Mouse (Mus musculus) lung, adult 2 months (tissue): ENCODE results near the gene Mif4gd. TPM values are rescaled to one million over a fixed set of nuclear protein-coding genes. Genes with fewer than 3 reads are reported as not detected.

Experiments
- DNase-seq: peaks from one replicate; pipeline ENCODE4 v3.0.0; 2022
- H3K4me1 ChIP-seq: fragments of 200-500 bp; 2 replicates; pipeline ENCODE4 v1.6.1; 2011; ENCODE audit warnings: low read length; ENCODE audit not compliant: control insufficient read depth, insufficient read depth
- H3K4me3 ChIP-seq: fragments of 200-500 bp; replicated peaks from 2 replicates; pipeline ENCODE3; 2011; ENCODE audit warnings: low read depth, mild to moderate bottlenecking, control low read depth, low read length; ENCODE audit errors: extremely low read depth
- CTCF ChIP-seq: fragments of 200-500 bp; IDR thresholded peaks from 2 replicates; pipeline ENCODE4 v1.5.1; 2011; ENCODE audit warnings: mild to moderate bottlenecking, low read length, control low read depth; ENCODE audit not compliant: insufficient read depth
- POLR2A ChIP-seq: fragments of 200-500 bp; IDR thresholded peaks from 2 replicates; pipeline ENCODE4 v1.6.1; 2011; ENCODE audit warnings: low read depth, mild to moderate bottlenecking, control low read depth, low read length, borderline replicate concordance; ENCODE audit errors: extremely low read depth
- WGBS: fragments of 180-500 bp; shearing (Covaris S2); methylation state at CpG from one replicate; pipeline ENCODE4 v1.1.7; 2018; 5-methylcytosine and 5-hydroxymethylcytosine counted together
- polyA plus RNA-seq: library from polyadenylated mRNA; depleted of rRNA; stranded (reverse); fragments of >200 nt; gene quantifications from 2 replicates; pipeline ENCODE4 v1.2.3, GENCODE M21; 2012

Mif4gd gene
- polyA plus RNA-seq, 1 experiment: 108 TPM

DNA sequence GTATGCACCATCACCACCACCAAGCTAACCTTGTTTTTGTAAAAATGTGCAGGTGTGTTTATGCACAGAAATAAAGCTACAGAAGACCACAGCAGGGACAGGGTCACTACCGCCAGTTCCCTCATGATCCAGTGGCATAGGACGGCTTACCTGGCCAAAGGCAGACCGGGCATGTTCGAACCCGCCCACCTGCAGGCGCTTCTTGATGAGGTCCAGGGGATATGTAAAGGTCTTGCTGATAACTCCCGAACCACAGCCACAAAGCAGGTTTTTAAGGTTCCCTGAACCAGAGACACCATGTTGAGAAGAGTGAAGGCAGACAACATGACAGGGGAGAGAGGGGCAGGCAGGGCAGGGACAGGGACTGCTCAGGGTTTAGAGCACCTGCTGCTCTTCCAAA, 3.6 kb upstream of the Mif4gd start:
- 92% methylated on average over 7 of the region's 7 CpGs for WGBS
- no peak overlapping the region for H3K4me3 ChIP-seq
- H3K4me1 ChIP-seq: peaks cover 8% of the 10 kb centered on the region
- no peak for DNase-seq
- TF ChIP-seq POLR2A (no peak), CTCF (no peak)

DNA sequence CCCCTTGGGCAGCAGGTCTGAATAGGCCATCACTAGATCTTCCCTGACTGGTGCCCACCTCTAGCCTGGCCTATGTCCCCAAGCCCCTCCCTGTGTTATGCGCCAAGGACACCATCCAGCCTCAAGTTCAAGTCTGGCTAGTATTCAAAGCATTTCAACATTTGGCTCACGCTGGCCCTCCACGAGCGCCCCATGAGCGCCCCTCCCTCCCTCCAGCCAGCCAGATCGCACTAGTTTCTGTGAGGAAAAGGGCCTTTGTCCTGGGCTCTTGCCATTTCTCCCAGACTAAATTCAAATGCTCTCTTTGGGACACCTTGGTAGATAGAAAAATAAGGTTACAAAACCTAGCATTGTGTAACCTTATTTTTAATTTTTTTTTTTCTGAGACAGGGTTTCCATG, 3.1 kb upstream of the Mif4gd start:
- DNase-seq: no peak
- TF ChIP-seq CTCF (no peak), POLR2A (no peak)

DNA sequence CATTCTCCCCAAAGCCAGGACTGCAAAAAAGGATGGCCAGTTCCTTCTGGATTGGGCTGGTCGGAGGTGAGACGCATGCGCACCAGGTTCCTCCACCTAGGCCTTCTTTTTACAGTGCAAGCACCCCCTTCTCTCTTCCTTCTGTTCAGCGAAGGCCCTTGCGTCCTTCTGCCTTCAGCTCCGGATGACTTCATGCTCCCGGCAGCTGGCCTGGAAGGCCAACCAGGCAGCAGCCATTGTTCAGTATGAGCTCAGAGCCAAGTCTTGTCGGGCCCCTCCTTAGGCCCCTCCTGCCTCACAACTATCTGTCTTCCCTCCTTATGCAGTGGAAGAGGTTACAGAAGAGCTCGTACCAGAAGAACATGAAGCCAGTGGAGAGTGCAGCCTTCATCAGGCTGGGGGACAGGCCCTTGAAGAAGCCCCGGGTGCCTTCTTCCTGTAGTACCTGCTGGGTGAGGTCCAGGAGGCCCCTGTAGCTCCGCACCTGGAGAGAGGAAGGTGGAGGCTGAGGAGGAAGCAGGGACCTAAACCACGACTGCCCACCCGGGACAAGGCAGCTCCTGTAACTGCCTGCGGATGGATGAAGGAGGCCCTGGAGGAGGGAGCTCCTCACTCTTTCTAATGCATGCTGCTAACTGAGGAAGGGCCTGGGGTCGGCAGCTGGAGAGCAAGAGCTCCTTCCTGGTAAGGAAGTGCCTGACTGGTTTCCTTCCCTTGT, 2.5 kb upstream of the Mif4gd start:
- TF ChIP-seq CTCF: no peak
- TF ChIP-seq POLR2A: no peak
- WGBS: 70% methylated on average over 15 of the region's 15 CpGs
- Histone ChIP-seq H3K4me3 (no peak overlapping the region), H3K4me1 (peaks cover 8% of the 10 kb centered on the region)
- no peak for DNase-seq

More for the DNA sequence above, 3.1 kb upstream of the Mif4gd start:
- H3K4me3 ChIP-seq: no peak overlapping the region
- 79% methylated on average over 6 of the region's 6 CpGs for WGBS
- H3K4me1 ChIP-seq: peaks cover 8% of the 10 kb centered on the region

DNA sequence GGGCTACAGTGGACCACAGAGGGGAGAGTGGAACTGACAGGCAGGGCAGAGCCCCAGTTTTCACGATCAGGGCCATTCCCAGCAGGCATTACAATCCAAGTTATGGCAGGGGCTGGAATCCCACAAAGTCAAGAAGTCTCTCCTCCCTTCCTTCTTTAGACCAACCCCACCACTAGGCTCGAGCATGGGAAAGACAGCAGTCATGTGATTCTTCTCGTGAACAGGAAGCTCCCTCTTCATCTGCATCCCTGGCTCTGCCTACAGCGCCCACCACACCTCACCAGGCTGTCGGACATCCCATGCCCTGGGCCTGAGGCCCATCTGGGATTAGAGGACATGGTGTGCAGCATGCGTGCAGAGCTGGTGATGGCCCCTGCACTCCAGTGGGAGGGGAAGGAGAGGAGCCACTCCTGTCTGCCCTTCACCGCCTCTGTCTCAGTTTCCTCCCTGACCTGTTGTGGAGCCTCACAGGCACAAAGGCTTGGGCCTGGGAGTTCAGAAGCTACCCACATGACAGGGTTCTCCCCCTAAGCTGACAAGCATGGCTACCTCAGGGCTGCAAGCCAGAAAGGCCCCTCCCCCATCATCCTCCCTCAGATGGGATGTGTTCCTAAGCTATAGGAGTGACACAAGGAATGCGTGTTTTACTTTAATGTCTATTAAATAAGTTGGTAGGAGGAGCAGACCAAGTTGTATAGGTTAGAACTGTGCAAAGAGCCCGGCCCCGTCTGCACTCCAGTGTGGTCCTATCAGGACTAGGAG, 1.8 kb upstream of the Mif4gd start:
- TF ChIP-seq CTCF (no peak), POLR2A (no peak)
- 77% methylated on average over 10 of the region's 10 CpGs for WGBS
- no peak overlapping the region for H3K4me3 ChIP-seq
- peaks cover 8% of the 10 kb centered on the region for H3K4me1 ChIP-seq
- DNase-seq: no peak

DNA sequence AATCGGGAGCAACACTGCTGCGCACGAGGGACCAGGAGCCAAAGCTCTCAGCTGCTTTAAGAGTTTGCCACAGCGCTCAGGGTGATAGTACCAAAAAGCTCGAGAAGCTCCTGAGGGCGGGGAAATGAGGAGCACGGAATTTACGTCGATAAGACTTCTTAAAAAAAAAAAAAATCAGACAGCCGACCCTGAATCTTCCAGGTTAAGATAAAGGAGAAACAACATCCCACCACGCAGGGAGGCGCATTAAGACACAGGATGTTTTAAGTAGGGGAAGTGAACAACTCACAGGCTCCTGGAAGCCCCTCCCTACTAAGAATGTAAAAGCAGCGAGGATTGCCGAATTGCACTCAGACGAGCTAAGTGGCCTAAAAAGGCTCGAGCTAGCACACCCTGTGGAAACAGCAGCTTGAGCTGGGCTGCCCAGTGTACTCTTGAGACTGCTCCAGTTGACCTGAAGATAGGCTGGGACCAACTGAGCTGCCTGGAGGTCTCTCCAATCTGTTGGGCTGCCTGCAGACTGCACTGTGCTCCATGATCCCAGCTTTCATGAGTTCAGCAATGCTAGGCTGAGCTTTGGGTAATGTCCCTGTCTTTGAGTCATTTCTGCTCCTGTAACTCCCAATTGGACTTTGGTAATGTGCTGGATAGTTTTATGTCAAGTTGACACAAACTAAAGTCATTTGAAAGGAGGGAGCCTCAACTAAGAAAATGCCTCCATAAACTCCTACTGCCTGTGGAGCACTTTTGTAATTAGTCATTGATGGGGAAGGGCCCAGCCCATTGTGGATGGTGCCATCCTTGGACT, 573 bp upstream of the Mif4gd start:
- TF ChIP-seq POLR2A (no peak), CTCF (no peak)
- peaks cover 8% of the 10 kb centered on the region for H3K4me1 ChIP-seq
- WGBS: 0% methylated on average over 16 of the region's 16 CpGs
- H3K4me3 ChIP-seq: peak overlapping the region; percentile 81
- no peak for DNase-seq

DNA sequence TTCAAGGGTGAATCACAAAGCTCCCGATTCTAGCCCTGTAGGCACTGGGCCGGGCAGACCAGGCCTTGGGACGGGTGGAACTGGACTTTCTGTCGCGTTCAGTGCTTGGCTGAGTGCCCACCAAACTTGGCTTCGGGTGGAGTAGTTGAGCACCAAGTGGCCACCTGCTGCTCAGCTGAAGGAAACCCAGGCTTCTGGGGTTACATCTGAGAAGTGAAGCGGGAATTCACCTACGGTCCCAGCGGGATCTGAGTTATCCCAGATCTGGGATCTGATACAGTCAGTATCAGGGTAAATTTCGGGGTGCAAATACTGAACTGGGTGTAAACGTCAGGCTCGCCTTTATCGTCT, 735 bp downstream of the Mif4gd start:
- Histone ChIP-seq H3K4me3 (peak overlapping the region; percentile 66), H3K4me1 (peaks cover 8% of the 10 kb centered on the region)
- WGBS: under 1% methylated on average over 13 of the region's 13 CpGs
- peak; percentile 79 for DNase-seq
- TF ChIP-seq CTCF (peak; percentile 15; the same call in 1 of the 2 replicates), POLR2A (no peak)

DNA sequence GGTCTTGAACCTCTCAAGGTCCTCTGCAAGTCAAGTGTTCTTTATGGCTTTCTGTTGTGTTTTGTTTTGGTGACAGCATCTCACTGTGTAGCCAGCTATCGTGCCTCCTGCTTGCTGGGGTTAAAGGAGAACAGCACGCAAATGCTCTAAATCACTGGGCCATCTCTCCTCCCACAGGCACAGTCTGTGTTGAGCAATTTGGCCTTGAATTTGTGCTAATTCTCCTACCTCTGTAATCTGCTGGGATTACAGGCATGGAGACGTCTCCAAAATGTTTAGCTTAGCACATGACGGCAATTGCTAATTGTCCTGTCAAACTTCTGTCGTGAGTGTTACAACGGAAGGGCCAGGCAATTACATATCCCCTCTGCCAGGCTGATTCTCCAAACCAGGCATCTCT, 1.6 kb downstream of the Mif4gd start:
- DNase-seq: no peak
- Histone ChIP-seq H3K4me3 (no peak overlapping the region), H3K4me1 (peaks cover 8% of the 10 kb centered on the region)
- 80% methylated on average over 6 of the region's 6 CpGs for WGBS
- TF ChIP-seq POLR2A (no peak), CTCF (no peak)

DNA sequence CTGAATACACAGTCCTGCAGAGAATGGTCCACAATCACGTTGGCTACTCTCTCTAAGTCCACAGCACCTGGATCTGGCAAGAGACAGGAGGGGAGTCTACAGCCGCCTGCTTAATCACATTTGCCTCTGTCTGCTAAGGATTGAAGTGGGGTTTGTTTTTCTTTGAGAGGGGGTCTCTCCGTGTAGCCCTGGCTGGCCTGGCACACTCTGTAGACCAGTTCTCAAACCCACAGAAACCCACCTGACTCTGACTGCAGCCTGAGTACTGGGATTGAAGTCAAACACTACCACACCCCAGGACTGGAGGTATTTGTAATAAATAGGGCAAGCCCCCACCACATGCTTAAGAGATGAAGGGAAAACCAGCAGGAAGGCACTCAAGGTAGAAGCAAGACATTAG, 3.2 kb downstream of the Mif4gd start:
- H3K4me1 ChIP-seq: peaks cover 12% of the 10 kb centered on the region
- TF ChIP-seq CTCF (no peak), POLR2A (no peak)
- WGBS: 73% methylated on average over 3 of the region's 3 CpGs
- no peak for DNase-seq
- no peak overlapping the region for H3K4me3 ChIP-seq
